Mouse (Mus musculus) stomach, embryonic 14.5 days (tissue): ENCODE measurements at regions not wholly inside any gene's neighbourhood (a gene's known extent, or its start where the extent isn't known, plus 50 kb on each side); places are given as distances from the start of the nearest gene placed in this dataset.

Experiments used
- ATAC-seq: fragments of 200-750 bp; cut with Nextera tagmentation; 2 replicates; pipeline ENCODE4 v1.8.0; 2017; ENCODE audit warnings: low read depth, moderate TSS enrichment; ENCODE audit not compliant: insufficient number of reproducible peaks, insufficient read depth, low FRiP score
- H3K27ac ChIP-seq: fragments of 300-500 bp; sonication (generic); 2 replicates; pipeline ENCODE4 v1.5.1; 2014; ENCODE audit warnings: mild to moderate bottlenecking, low read length, moderate library complexity, mixed read lengths
- H3K27me3 ChIP-seq: fragments of 300-500 bp; sonication (generic); 2 replicates; pipeline ENCODE4 v1.6.1; 2014; ENCODE audit warnings: low read length, control low read depth, mixed read lengths; ENCODE audit not compliant: control insufficient read depth, insufficient read depth
- H3K36me3 ChIP-seq: fragments of 300-500 bp; sonication (generic); 2 replicates; pipeline ENCODE4 v1.6.1; 2014; ENCODE audit warnings: mild to moderate bottlenecking, control low read depth, low read length, moderate library complexity, mixed read lengths; ENCODE audit not compliant: control insufficient read depth, insufficient read depth
- H3K4me1 ChIP-seq: fragments of 300-500 bp; sonication (generic); 2 replicates; pipeline ENCODE4 v1.6.1; 2014; ENCODE audit warnings: low read length, control low read depth, mixed read lengths; ENCODE audit not compliant: control insufficient read depth, insufficient read depth
- H3K4me2 ChIP-seq: fragments of 300-500 bp; sonication (generic); replicated peaks from 2 replicates; pipeline ENCODE4 v1.6.1; 2014; ENCODE audit warnings: low read depth, low read length, control low read depth
- H3K4me3 ChIP-seq: fragments of 300-500 bp; sonication (generic); 2 replicates; pipeline ENCODE4 v1.5.1; 2014; ENCODE audit warnings: low read depth, low read length, control low read depth
- H3K9ac ChIP-seq: fragments of 300-500 bp; sonication (generic); replicated peaks from 2 replicates; pipeline ENCODE4 v1.6.1; 2014; ENCODE audit warnings: low read depth, mild to moderate bottlenecking, control low read depth, low read length, moderate library complexity, mixed read lengths
- H3K9me3 ChIP-seq: fragments of 300-500 bp; sonication (generic); 2 replicates; pipeline ENCODE4 v1.6.1; 2016; ENCODE audit warnings: low read depth, low read length, control low read depth; ENCODE audit not compliant: control insufficient read depth
- WGBS: fragments of 180-500 bp; shearing (Covaris S2); extraction: QIAGEN DNeasy Blood & Tissue Kit; methylation state at CpG from one replicate; pipeline ENCODE4 v1.1.7; 2014; 5-methylcytosine and 5-hydroxymethylcytosine counted together

GRCm38 (mm10) chr9:115623948-115624347 is 285.3 kb upstream of the Gadl1 start:
- ATAC-seq = no peak
- Histone ChIP-seq H3K36me3 (no peaks in the 10 kb centered on the region), H3K4me2 (no peak overlapping the region), H3K9ac (no peak overlapping the region), H3K4me1 (no peaks in the 10 kb centered on the region), H3K27me3 (no peaks in the 10 kb centered on the region), H3K4me3 (no peak overlapping the region), H3K27ac (no peak overlapping the region), H3K9me3 (no peaks in the 10 kb centered on the region)
- 44% methylated on average over 5 of the region's 5 CpGs for WGBS

DNA sequence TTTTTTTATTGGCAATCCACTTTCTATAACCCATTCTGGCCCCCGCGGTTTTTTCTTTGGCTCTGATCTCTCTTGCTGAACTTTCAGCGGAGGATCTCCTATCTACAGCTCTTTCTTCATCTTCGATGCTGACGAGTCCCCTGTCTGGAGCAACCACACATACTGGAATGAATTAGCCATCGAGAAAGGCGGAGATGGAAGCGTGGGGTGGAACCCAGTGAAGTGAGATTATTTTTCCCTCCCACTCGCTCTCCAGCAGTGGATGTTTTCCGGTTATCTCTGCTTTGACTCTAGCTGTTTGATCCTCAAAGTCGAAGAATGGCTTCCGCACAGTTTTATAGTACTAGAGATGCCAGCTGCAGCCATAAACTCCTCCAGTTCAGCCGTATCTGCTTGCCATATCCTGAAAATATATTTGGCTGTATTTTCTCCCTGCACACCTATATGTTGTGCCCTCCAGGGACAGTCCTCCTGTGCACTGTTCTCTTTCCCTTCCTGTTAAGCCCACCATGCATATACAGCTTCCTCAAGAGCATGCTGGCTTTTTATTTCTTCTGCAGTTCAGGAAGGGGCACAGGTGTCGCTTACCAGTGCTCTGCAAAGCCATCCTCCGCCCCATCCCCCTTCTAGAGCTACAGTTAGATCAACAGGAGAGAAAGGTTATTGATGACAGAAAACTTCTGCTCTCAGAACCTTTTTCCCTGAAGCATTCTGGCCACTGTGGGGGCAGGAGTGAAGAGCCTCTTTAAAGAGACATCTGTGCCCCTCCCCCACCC is 284.3 kb upstream of the Gadl1 start:
- ATAC-seq = no peak
- Histone ChIP-seq H3K4me3 (no peak overlapping the region), H3K9me3 (no peaks in the 10 kb centered on the region), H3K27ac (no peak overlapping the region), H3K4me1 (no peaks in the 10 kb centered on the region), H3K27me3 (no peaks in the 10 kb centered on the region), H3K36me3 (no peaks in the 10 kb centered on the region), H3K4me2 (no peak overlapping the region), H3K9ac (no peak overlapping the region)
- 76% methylated on average over 15 of the region's 15 CpGs for WGBS

GRCm38 (mm10) chr9:115627551-115627950 is 281.7 kb upstream of the Gadl1 start:
- H3K4me2 ChIP-seq = no peak overlapping the region
- no peak overlapping the region for H3K9ac ChIP-seq
- H3K4me1 ChIP-seq = no peaks in the 10 kb centered on the region
- H3K36me3 ChIP-seq = no peaks in the 10 kb centered on the region
- WGBS = 72% methylated on average over 3 of the region's 3 CpGs
- no peak overlapping the region for H3K27ac ChIP-seq
- no peak for ATAC-seq
- H3K27me3 ChIP-seq = no peaks in the 10 kb centered on the region
- H3K4me3 ChIP-seq = no peak overlapping the region
- H3K9me3 ChIP-seq = no peaks in the 10 kb centered on the region

DNA sequence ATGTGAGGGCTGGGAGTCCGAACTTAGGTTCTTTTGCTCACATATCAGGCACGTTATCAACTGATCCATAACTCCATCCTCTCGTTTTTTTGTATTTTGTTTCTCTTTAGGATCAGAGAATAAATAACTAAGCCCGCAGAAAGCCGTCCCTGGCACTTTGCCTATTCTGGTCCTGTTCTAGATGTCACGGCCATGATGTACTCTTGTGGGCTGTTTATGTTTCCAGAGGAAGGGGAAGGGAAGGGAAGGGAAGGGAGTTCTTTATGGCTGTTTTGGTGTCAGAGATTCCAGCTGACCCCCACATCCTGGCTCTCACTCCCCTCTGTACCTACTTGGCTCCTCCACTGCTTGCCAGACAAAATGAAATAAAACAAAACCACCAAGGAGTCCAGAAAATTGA is 272.1 kb upstream of the Gadl1 start:
- Histone ChIP-seq H3K9ac (no peak overlapping the region), H3K27ac (no peak overlapping the region), H3K36me3 (no peaks in the 10 kb centered on the region), H3K27me3 (no peaks in the 10 kb centered on the region), H3K9me3 (no peaks in the 10 kb centered on the region), H3K4me2 (no peak overlapping the region), H3K4me1 (no peaks in the 10 kb centered on the region), H3K4me3 (no peak overlapping the region)
- 65% methylated on average over 6 of the region's 6 CpGs for WGBS
- ATAC-seq = no peak

DNA sequence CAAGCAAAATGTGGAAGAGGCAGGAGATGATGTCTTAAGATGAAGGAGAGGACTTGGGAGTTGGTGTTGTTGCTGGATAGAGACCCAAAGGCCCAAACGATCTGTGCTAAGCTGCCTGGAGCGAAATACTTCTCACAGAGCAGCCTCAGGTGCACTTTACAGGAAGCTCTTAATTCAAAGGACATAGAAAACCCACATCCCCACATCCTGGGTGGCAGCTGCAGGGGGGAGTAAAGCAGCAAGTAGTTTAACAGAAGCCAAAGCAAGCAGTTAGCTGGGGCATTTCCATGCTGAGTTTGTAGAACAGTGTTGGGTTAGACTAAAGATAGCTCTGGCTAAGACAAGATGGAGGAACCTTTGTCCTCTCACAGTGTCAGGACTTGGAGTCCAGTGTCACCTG is 268.5 kb upstream of the Gadl1 start:
- no peaks in the 10 kb centered on the region for H3K36me3 ChIP-seq
- H3K4me3 ChIP-seq = no peak overlapping the region
- WGBS = 95% methylated on average over 2 of the region's 2 CpGs
- no peak overlapping the region for H3K27ac ChIP-seq
- no peak overlapping the region for H3K4me2 ChIP-seq
- H3K9ac ChIP-seq = no peak overlapping the region
- H3K4me1 ChIP-seq = 0 out of 2 replicates have a peak, but pooled peaks cover 2% of the 10 kb centered on the region
- no peaks in the 10 kb centered on the region for H3K9me3 ChIP-seq
- ATAC-seq = no peak
- no peaks in the 10 kb centered on the region for H3K27me3 ChIP-seq

DNA sequence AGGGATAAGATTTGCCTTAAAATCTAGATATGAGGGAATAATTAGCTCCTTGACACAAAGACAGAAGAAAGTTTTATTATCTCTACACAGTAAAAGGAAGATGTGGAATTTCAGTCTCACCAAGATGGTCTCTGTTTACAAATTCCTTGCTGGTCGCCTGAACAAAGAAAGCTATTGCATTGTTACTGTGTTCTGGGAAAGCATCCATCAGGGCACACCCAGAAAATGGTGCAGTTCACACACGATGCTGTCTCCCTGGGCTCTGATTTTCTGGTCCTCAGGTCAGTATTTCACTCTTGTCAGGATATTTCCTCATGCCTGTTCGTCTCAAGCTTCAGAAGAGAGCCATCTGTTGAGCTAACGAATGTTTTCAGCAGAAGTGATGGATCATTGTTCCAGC is 267.2 kb upstream of the Gadl1 start:
- Histone ChIP-seq H3K27ac (no peak overlapping the region), H3K4me3 (no peak overlapping the region), H3K4me1 (0 out of 2 replicates have a peak, but pooled peaks cover 2% of the 10 kb centered on the region), H3K4me2 (no peak overlapping the region), H3K9me3 (no peaks in the 10 kb centered on the region), H3K27me3 (no peaks in the 10 kb centered on the region), H3K36me3 (no peaks in the 10 kb centered on the region), H3K9ac (no peak overlapping the region)
- no peak for ATAC-seq
- WGBS = 14% methylated on average over 4 of the region's 4 CpGs

- Histone ChIP-seq H3K27me3 (no peaks in the 10 kb centered on the region), H3K4me1 (0 out of 2 replicates have a peak, but pooled peaks cover 2% of the 10 kb centered on the region), H3K9ac (no peak overlapping the region), H3K4me2 (no peak overlapping the region), H3K27ac (no peak overlapping the region), H3K4me3 (no peak overlapping the region), H3K36me3 (no peaks in the 10 kb centered on the region), H3K9me3 (no peaks in the 10 kb centered on the region)
- 78% methylated on average over 9 of the region's 9 CpGs for WGBS
- ATAC-seq = no peak
These were observed 264.3 kb upstream of the Gadl1 start for GRCm38 (mm10) chr9:115644953-115645352.

DNA sequence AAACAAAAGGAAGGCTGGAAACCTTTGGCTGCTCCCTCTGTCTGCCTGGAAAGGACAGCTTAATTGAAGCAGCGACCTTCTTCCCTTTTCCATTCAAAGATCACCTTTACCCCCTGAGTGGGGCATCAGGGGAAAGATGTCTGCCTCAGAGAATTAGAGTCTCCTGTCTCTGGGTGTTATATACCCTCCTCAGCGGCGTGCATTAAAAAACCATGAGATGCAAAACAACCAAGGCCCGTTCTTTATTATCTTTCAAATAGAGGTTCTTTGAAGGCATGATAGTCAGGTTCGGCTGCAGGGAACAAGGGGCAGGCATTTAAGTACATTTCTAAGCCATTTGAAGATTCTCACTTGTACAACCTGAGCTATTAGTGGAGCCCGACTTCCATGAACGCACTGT is 263.0 kb upstream of the Gadl1 start:
- Histone ChIP-seq H3K9ac (no peak overlapping the region), H3K4me3 (no peak overlapping the region), H3K36me3 (no peaks in the 10 kb centered on the region), H3K4me1 (0 out of 2 replicates have a peak, but pooled peaks cover 2% of the 10 kb centered on the region), H3K27ac (no peak overlapping the region), H3K9me3 (no peaks in the 10 kb centered on the region), H3K4me2 (no peak overlapping the region), H3K27me3 (no peaks in the 10 kb centered on the region)
- WGBS = 63% methylated on average over 7 of the region's 7 CpGs
- no peak for ATAC-seq

DNA sequence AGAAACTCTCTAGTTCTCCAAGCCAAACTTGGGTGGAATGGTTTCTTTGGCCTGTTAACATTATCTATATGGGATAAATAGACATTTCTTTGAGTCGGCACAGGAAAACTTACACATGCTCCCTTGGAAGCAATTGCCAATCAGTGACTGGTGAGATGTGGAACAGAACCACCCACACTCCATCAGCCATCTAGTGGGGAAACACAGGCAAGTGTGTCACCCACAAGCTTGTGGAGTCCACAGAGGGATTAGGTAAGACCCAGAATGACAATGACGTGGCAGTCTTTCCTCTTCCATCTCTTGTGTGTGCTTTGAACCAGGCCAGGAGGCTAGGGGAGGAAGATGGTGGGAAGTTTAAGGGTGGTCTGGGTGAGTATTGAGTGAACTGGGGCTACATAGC is 257.5 kb upstream of the Gadl1 start:
- WGBS = 85% methylated on average over 2 of the region's 2 CpGs
- no peak overlapping the region for H3K4me3 ChIP-seq
- no peaks in the 10 kb centered on the region for H3K36me3 ChIP-seq
- no peak overlapping the region for H3K9ac ChIP-seq
- no peak for ATAC-seq
- no peaks in the 10 kb centered on the region for H3K4me1 ChIP-seq
- no peaks in the 10 kb centered on the region for H3K9me3 ChIP-seq
- no peaks in the 10 kb centered on the region for H3K27me3 ChIP-seq
- no peak overlapping the region for H3K27ac ChIP-seq
- no peak overlapping the region for H3K4me2 ChIP-seq
